Mouse (Mus musculus): ENCODE data around the gene Zmynd15.

The Zmynd15 gene

DNA sequence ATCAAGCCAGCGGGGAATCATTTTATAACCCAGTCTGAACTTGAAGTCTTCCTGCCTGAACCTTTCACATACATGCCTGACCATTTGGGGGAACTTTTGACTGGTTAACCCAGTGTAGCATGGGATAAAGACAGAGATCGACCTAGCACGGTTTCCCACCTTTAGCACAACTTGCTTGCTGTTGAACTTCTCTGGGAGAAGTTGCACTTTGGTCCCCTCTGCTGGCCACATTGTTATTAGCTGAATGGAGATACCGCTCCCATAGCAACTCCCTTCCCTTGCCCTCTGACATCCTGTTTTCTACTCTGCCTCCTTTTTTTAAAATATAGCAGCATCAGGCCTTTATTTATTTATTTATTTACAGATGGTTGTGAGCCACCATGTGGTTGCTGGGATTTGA, 47.2 kb downstream of the Zmynd15 start:
- DNase-seq (ENCODE audit: low spot score), result peak; percentile 72

DNA sequence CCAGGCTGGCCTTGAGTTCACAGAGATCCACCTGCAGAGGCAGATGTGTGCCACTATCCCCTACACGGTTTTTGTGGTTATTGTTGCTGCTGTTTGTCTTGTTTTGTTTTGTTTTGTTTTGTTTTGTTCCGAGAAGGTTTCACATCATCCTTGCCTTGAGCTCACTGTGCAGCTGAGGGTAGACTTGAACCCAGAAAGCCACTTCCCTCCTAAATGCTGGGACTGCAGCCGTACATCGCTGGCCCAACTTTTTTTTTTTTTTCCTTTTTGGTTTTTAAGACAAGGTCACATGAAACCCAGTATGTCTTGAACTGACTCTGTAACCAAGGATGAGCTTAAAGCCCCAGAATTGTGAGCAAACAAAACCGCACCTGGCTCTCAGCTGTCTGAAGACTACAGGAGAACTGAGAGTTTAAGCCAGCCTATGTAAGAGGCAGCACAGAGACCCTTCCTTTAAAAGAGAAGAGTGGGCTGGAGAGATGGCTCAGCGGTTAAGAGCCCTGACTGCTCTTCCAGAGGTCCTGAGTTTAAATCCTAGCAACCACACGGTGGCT, 47.8 kb downstream of the Zmynd15 start:
- DNase-seq (ENCODE audit: low spot score), result no peak

DNA sequence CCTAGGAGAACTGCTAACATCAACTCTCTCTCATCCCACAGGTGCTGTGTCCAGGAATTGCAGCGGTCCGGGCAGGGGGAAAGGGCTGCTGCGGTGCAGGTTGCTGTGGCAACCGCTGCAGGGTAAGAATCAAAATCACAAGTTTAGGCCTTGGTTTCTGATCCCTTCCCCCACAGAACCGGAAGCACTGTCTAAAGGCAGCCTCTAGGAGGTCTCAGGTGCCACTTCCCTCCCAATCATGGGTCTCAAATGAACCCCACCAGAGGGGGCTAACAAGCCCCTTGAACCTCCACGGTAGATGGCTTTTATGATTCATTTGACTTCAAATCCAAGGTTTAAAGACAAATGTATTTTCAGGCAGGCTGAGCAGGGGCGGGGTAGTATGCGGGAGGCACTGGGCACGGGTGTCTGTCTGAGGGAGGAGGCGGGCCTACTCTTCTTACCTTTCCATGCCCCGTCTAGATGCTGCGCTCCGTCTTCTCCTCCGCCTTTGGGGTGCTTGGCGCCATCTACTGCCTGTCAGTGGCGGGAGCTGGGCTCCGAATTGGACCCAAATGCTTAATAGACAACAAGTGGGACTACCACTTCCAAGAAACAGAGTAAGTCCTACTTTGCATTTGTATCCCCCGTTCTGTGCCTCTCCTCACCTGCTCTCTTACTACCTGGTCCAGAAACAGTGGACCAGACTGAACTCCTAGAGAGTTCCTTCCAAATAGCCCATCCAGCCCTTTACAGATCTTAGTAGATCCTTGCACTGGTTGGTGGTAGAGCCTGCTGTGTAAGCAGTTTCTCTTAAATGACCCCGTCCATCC, 50.7 kb downstream of the Zmynd15 start:
- DNase-seq (ENCODE audit: low spot score), result no peak

DNA sequence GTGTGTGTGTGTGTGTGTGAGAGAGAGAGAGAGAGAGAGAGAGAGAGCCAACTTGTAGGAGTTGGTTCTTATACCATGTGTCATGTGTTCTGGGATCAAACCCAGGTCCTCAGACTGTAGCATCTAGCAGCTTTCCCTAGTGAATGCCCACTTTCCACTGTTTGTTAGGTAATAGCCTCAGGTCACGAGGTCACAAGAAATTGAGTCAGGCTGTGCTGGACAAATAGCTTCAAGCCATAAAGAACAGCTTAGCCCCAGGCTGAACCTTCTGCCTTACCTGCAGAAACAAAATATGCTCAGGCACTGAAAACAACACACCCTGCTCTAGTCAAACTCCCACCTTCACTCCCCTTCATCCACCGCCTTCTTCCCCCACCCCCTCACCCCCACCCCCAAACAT, 52.0 kb downstream of the Zmynd15 start:
- DNase-seq (ENCODE audit: low spot score), result no peak

DNA sequence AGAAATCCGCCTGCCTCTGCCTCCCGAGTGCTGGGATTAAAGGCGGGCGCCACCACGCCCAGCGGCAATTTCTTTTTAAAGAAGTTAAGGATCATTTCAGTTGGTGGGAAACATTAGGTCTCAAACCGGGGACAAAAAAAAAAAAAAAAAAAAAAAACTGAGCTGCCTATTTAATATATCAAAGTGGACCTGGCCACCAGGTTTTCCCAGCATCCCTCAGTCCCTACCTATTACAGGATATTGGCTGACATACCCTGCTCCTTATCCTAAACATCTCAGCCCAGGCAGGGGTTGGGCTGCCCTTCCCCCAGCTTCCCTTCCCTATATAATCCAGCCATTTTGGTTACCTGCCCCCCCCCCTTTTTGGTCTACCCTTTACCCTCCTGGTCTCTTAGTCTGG, 52.6 kb downstream of the Zmynd15 start:
- no peak for DNase-seq (ENCODE audit: low spot score)

DNA sequence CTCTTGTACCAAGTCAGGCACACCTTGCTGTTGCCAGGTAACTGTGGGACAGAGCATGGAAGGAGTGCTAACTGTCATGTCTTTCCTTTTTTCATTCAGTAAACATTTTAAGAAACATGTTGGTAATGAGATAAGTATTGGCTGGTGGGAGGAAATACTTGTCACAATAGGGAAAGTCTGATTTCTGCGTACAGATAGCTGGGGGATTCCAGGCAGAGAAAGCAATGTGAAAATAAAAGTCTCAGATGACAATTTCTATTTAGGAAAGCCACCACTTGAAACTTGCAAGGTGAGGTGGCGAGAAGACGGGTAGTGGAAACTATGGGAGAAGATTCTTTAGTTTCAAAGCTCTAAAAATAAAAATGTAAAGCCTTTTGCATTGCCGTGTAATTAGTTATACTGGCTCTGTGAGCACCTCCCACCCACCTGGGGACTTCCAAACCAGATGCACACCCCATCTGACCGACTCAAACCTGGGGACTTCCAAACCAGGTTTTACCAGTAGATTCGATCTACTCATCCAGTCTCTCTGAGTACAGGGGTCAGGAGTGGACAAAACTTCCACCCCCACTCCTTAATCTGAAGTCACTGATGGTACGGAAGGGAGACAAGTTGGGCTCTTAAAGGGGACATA, 53.6 kb downstream of the Zmynd15 start:
- DNase-seq (ENCODE audit: low spot score), result no peak

DNA sequence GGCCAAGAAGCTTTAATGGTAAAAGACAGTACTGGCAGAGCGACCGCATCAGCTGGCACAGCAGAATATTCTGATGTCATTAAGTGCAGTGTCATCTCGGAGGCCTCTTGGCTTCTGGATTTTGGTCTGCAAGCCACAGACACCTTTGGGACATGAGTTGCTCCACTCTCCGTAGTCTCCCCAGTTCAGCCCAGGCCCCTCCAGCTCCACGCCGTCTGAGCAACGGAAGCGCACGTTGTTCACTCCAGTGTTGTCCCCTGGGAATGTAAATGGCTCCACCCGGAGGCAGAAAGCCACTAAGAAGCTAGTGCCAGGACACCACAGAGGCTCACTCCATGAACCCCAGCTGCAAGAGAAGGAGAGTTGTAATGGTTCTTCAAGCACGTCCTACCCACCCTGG, 54.3 kb downstream of the Zmynd15 start:
- no peak for DNase-seq (ENCODE audit: low spot score)

DNA sequence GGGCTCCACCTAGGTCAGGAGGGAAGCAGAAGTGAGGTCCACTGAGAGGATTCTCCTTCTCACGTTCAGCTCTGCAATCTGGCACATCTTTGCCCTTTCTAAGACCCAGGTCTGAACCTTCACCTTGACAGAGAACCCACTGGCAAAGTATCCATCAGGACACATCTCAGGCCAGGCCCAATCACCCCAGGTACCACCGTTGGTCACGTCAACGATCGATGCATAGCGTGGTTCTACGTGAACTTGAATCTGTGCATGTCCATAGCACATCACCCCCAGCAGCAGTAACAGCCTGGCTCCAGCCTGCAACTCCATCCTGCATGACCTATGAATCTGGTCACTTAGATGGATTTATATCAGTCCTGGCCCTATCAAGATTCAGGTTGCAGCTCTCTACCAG, 55.1 kb downstream of the Zmynd15 start, which contains the start of gene Vmo1:
Vmo1 (minus strand) TSS at position 329 of the 400 bp plus-strand sequence.
- DNase-seq (ENCODE audit: low spot score), result no peak

Data from ovary, postnatal 14 days (tissue).